ENCODE assay signal across 5 mouse cellular contexts in the genomic region with DNA sequence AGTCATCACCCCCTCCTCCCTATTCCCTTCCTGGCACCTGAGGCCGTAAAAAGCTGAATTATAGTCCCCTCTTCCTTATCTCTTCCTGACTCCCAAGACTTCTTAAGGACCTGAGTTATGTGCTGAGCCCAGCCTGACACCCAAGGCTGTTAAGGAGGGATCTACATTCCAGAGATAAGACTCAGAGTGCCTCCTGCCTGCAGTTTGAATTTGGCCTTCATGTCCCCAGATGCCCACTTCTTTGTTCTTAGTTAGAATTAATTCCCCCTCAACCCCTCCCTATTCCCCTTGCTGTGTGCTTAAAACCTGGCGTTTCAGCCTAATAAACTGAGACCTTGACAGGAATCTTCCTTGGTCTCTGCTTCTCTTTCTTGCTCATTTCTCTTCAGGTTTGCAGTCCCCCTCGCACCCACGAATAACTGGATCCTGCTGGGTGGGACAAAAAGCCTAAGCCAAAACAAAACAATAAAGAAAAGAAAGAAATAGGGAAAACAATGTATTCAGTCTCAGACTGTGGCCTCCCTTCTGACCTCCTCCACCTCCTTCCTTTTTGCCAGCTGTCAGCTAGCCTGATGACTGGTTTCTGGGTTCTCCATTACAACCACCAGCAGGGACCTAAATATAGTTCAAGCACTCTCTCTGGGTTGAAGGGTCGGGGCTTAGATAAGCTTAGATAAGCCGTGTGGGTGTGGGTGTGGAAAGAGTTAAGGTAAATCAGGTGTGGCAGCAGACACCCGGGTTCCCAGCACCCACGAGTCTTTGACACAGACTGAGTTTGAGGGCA. TPM values are rescaled to one million over a fixed set of nuclear protein-coding genes. Genes with fewer than 3 reads are reported as not detected.
DNase-seq lines count a peak whose midpoint lies in the region; ATAC-seq and TF ChIP-seq lines count a peak whose summit lies in the region.
"Not testable (repeated sequence)": the region's sequence is repeated elsewhere in the genome, so short reads cannot be mapped to it uniquely, and the experiment has no call there.

No protein-coding gene starts in this region.

- H3K4me1 ChIP-seq in lung, postnatal 0 days (ENCODE audit: insufficient read depth, low read depth, low read length): not testable (repeated sequence)

- not testable (repeated sequence) for H3K9me3 ChIP-seq in lung, postnatal 0 days (ENCODE audit: low read length)

- not testable (repeated sequence) for H3K4me2 ChIP-seq in lung, postnatal 0 days (replicated peaks; ENCODE audit: low read depth, low read length)

- H3K9ac ChIP-seq in lung, postnatal 0 days (replicated peaks; ENCODE audit: low read depth): not testable (repeated sequence)

- peak; percentile 23 for DNase-seq in adrenal gland, postnatal 14 days
- DNase-seq in induced T-regulatory cell, adult 2 months (ENCODE audit: low read depth): peak; percentile 39
- DNase-seq in lung, postnatal 0 days (ENCODE audit: low spot score): peak; percentile 20

- not testable (repeated sequence) for H3K27me3 ChIP-seq in lung, postnatal 0 days (replicated peaks; ENCODE audit: insufficient read depth, low read length)

- H3K36me3 ChIP-seq in lung, postnatal 0 days (ENCODE audit: insufficient read depth, low read length): not testable (repeated sequence)

- WGBS in lung, postnatal 0 days: 48% methylated on average over 8 of the region's 8 CpGs

- not testable (repeated sequence) for TF ChIP-seq EP300 in lung, postnatal 0 days (IDR thresholded peaks at IDR 0.05)

- not testable (repeated sequence) for TF ChIP-seq CTCF in lung, postnatal 0 days (IDR thresholded peaks at IDR 0.05)

- not testable (repeated sequence) for H3K4me3 ChIP-seq in lung, postnatal 0 days (ENCODE audit: low read depth, low read length)

- peak; percentile 48 for ATAC-seq in CD4-positive, CD25-positive, alpha-beta regulatory T cell, adult 4 months
- ATAC-seq in activated CD4-positive, CD25-positive, alpha-beta regulatory T cell, adult 4 months: peak; percentile 45
- peak; percentile 76 for ATAC-seq in lung, postnatal 0 days

- peak overlapping the region; percentile 38; the same call in 1 of the 2 replicates for H3K27ac ChIP-seq in lung, postnatal 0 days (ENCODE audit: low read length)

RNA-seq across cellular contexts. Expression of a gene that starts 6.2 kb away (rescaled TPM):
- polyA plus RNA-seq in CD4-positive, CD25-positive, alpha-beta regulatory T cell, adult 4 months (2017; shearing (Covaris generic)): 100 to 1,000 TPM; 212 to 215 TPM
- 100 to 1,000 TPM; 212 to 237 TPM for polyA plus RNA-seq in activated CD4-positive, CD25-positive, alpha-beta regulatory T cell, adult 4 months (2017; shearing (Covaris generic))
- total RNA-seq in adrenal gland, postnatal 14 days (2021): 31.0 and 35.9 TPM in 2 replicates
- polyA plus RNA-seq in lung, postnatal 0 days (2015; fragmentation: Nextera tagmentation; extraction: Ambion mirVana): 57.2 and 64.6 TPM in 2 replicates
